Mouse (Mus musculus) ES-E14 (cell line): ENCODE data around the gene Alkbh1.

Experiments used
- CHD2 ChIP-seq: IDR thresholded peaks from 2 replicates; pipeline ENCODE4 v1.6.1; 2014; ENCODE audit warnings: mild to moderate bottlenecking, low read depth, low read length, inconsistent platforms
- MAFK ChIP-seq: IDR thresholded peaks from 2 replicates; pipeline ENCODE4 v1.6.1; 2014; ENCODE audit warnings: mild to moderate bottlenecking, low read depth, low read length, inconsistent platforms; ENCODE audit not compliant: insufficient read depth
- ZC3H11A ChIP-seq: IDR thresholded peaks from 2 replicates; pipeline ENCODE4 v1.6.1; 2012; ENCODE audit warnings: low read depth, mild to moderate bottlenecking, inconsistent platforms, low read length, borderline replicate concordance
- ZNF384 ChIP-seq: IDR thresholded peaks from 2 replicates; pipeline ENCODE4 v1.6.1; 2012; ENCODE audit warnings: low read depth, low read length, inconsistent platforms

DNA sequence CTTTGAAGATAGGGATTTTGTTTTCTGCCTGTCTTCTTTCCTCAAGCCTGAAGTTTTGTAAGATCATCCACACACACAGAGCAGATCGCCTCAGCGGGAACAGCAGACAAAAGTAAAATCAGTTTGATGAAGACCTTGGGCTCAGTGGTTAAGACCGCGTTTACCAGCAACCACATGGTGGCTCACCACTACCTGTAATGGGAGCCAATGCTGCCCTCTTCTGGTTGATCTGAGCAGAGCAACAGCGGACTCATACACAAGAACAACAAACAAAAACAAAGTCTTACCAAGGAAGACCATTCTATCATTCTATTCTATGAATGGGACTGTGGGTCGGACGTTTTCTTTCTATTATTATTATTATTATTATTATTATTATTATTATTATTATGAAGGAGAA lies 27.1 kb downstream of the Alkbh1 start:
- TF ChIP-seq ZNF384 (0 out of 2 replicates have a peak, but pooled peaks have one; percentile 17), MAFK (no peak), CHD2 (no peak), ZC3H11A (peak; percentile 51; the same call in 1 of the 2 replicates)
